Mouse (Mus musculus): ENCODE data around the gene Sox18. TPM values are rescaled to one million over a fixed set of nuclear protein-coding genes. Genes with fewer than 3 reads are reported as not detected.
A peak's percentile ranks its signal among the peaks of the same experiment; 100 is the strongest.

Gene Sox18
- polyA plus RNA-seq, 1 experiment from 2014 or later = 15.9 TPM

GRCm38 (mm10) chr2:181657441-181657840, 14.0 kb downstream of the Sox18 start:
- Histone ChIP-seq H3K27me3 (ENCODE audit: control insufficient read depth, insufficient read depth, low read length) (no peaks in the 10 kb centered on the region), H3K27ac (replicated peaks; ENCODE audit: low read depth, low read length) (no peak overlapping the region), H3K36me3 (replicated peaks; ENCODE audit: control insufficient read depth, insufficient read depth, low read depth, low read length) (peaks cover 5% of the 10 kb centered on the region), H3K4me3 (ENCODE audit: low read depth, low read length) (no peak overlapping the region), H3K9ac (replicated peaks; ENCODE audit: low read length) (no peak overlapping the region), H3K4me1 (ENCODE audit: control insufficient read depth, insufficient read depth, low read length) (no peaks in the 10 kb centered on the region), H3K4me2 (ENCODE audit: low read depth, low read length) (no peak overlapping the region), H3K9me3 (replicated peaks; ENCODE audit: control insufficient read depth, low read length) (no peaks in the 10 kb centered on the region)
- ATAC-seq (replicated peaks; ENCODE audit: insufficient number of reproducible peaks, low FRiP score, low TSS enrichment, low read depth) = no peak
- WGBS = 60% methylated on average over 2 of the region's 2 CpGs
- DNase-seq (ENCODE audit: low spot score) = no peak

GRCm38 (mm10) chr2:181656734-181657133, 14.7 kb downstream of the Sox18 start, which contains the start of gene Gm29797:
Gene Gm29797, plus strand, starts transcription at chr2:181657034.
- no peak within 1 kb of the TSS for H3K4me3 ChIP-seq (ENCODE audit: low read depth, low read length)
- H3K9ac ChIP-seq (replicated peaks; ENCODE audit: low read length) = no peak within 1 kb of the TSS
- no peak for DNase-seq (ENCODE audit: low spot score)
- ATAC-seq (replicated peaks; ENCODE audit: insufficient number of reproducible peaks, low FRiP score, low TSS enrichment, low read depth) = no peak
- H3K27ac ChIP-seq (replicated peaks; ENCODE audit: low read depth, low read length) = no peak within 1 kb of the TSS
- no peak within 1 kb of the TSS for H3K4me2 ChIP-seq (ENCODE audit: low read depth, low read length)
- no peaks in the 10 kb centered on the region for H3K4me1 ChIP-seq (ENCODE audit: control insufficient read depth, insufficient read depth, low read length)
- WGBS = 58% methylated on average over 3 of the region's 3 CpGs
- no peaks in the 10 kb centered on the region for H3K9me3 ChIP-seq (replicated peaks; ENCODE audit: control insufficient read depth, low read length)
- H3K27me3 ChIP-seq (ENCODE audit: control insufficient read depth, insufficient read depth, low read length) = no peaks in the 10 kb centered on the region
- peaks cover 5% of the 10 kb centered on the region for H3K36me3 ChIP-seq (replicated peaks; ENCODE audit: control insufficient read depth, insufficient read depth, low read depth, low read length)

GRCm38 (mm10) chr2:181653523-181653922, 17.9 kb downstream of the Sox18 start:
- DNase-seq (ENCODE audit: low spot score) = no peak
- no peaks in the 10 kb centered on the region for H3K27me3 ChIP-seq (ENCODE audit: control insufficient read depth, insufficient read depth, low read length)
- no peaks in the 10 kb centered on the region for H3K4me1 ChIP-seq (ENCODE audit: control insufficient read depth, insufficient read depth, low read length)
- 74% methylated on average over 1 of the region's 1 CpGs for WGBS
- no peaks in the 10 kb centered on the region for H3K9me3 ChIP-seq (replicated peaks; ENCODE audit: control insufficient read depth, low read length)
- no peak overlapping the region for H3K9ac ChIP-seq (replicated peaks; ENCODE audit: low read length)
- ATAC-seq (replicated peaks; ENCODE audit: insufficient number of reproducible peaks, low FRiP score, low TSS enrichment, low read depth) = no peak
- H3K4me3 ChIP-seq (ENCODE audit: low read depth, low read length) = no peak overlapping the region
- H3K27ac ChIP-seq (replicated peaks; ENCODE audit: low read depth, low read length) = no peak overlapping the region
- H3K4me2 ChIP-seq (ENCODE audit: low read depth, low read length) = no peak overlapping the region
- H3K36me3 ChIP-seq (replicated peaks; ENCODE audit: control insufficient read depth, insufficient read depth, low read depth, low read length) = peaks cover 13% of the 10 kb centered on the region

GRCm38 (mm10) chr2:181653065-181653464, 18.4 kb downstream of the Sox18 start:
- Histone ChIP-seq H3K9ac (replicated peaks; ENCODE audit: low read length) (no peak overlapping the region), H3K27ac (replicated peaks; ENCODE audit: low read depth, low read length) (no peak overlapping the region), H3K27me3 (ENCODE audit: control insufficient read depth, insufficient read depth, low read length) (no peaks in the 10 kb centered on the region), H3K4me2 (ENCODE audit: low read depth, low read length) (no peak overlapping the region), H3K9me3 (replicated peaks; ENCODE audit: control insufficient read depth, low read length) (no peaks in the 10 kb centered on the region), H3K4me1 (ENCODE audit: control insufficient read depth, insufficient read depth, low read length) (no peaks in the 10 kb centered on the region), H3K36me3 (replicated peaks; ENCODE audit: control insufficient read depth, insufficient read depth, low read depth, low read length) (peaks cover 17% of the 10 kb centered on the region), H3K4me3 (ENCODE audit: low read depth, low read length) (no peak overlapping the region)
- DNase-seq (ENCODE audit: low spot score) (no peak), ATAC-seq (replicated peaks; ENCODE audit: insufficient number of reproducible peaks, low FRiP score, low TSS enrichment, low read depth) (no peak)

GRCm38 (mm10) chr2:181648926-181649325, 22.5 kb downstream of the Sox18 start:
- no peaks in the 10 kb centered on the region for H3K27me3 ChIP-seq (ENCODE audit: control insufficient read depth, insufficient read depth, low read length)
- WGBS = 87% methylated on average over 10 of the region's 10 CpGs
- H3K36me3 ChIP-seq (replicated peaks; ENCODE audit: control insufficient read depth, insufficient read depth, low read depth, low read length) = peaks cover 12% of the 10 kb centered on the region
- no peak for ATAC-seq (replicated peaks; ENCODE audit: insufficient number of reproducible peaks, low FRiP score, low TSS enrichment, low read depth)
- no peak overlapping the region for H3K9ac ChIP-seq (replicated peaks; ENCODE audit: low read length)
- no peaks in the 10 kb centered on the region for H3K9me3 ChIP-seq (replicated peaks; ENCODE audit: control insufficient read depth, low read length)
- H3K4me1 ChIP-seq (ENCODE audit: control insufficient read depth, insufficient read depth, low read length) = no peaks in the 10 kb centered on the region
- no peak overlapping the region for H3K27ac ChIP-seq (replicated peaks; ENCODE audit: low read depth, low read length)
- no peak overlapping the region for H3K4me3 ChIP-seq (ENCODE audit: low read depth, low read length)
- no peak overlapping the region for H3K4me2 ChIP-seq (ENCODE audit: low read depth, low read length)
- DNase-seq (ENCODE audit: low spot score) = no peak

GRCm38 (mm10) chr2:181646626-181647472, 24.6 kb downstream of the Sox18 start:
- Histone ChIP-seq H3K36me3 (replicated peaks; ENCODE audit: control insufficient read depth, insufficient read depth, low read depth, low read length) (peaks cover 12% of the 10 kb centered on the region), H3K9ac (replicated peaks; ENCODE audit: low read length) (no peak overlapping the region), H3K4me2 (ENCODE audit: low read depth, low read length) (no peak overlapping the region), H3K4me1 (ENCODE audit: control insufficient read depth, insufficient read depth, low read length) (no peaks in the 10 kb centered on the region), H3K27ac (replicated peaks; ENCODE audit: low read depth, low read length) (no peak overlapping the region), H3K9me3 (replicated peaks; ENCODE audit: control insufficient read depth, low read length) (no peaks in the 10 kb centered on the region), H3K4me3 (ENCODE audit: low read depth, low read length) (no peak overlapping the region), H3K27me3 (ENCODE audit: control insufficient read depth, insufficient read depth, low read length) (no peaks in the 10 kb centered on the region)
- WGBS = 93% methylated on average over 6 of the region's 6 CpGs
- ATAC-seq (replicated peaks; ENCODE audit: insufficient number of reproducible peaks, low FRiP score, low TSS enrichment, low read depth) = no peak
- no peak for DNase-seq (ENCODE audit: low spot score)

GRCm38 (mm10) chr2:181645666-181646065, 25.8 kb downstream of the Sox18 start:
- no peaks in the 10 kb centered on the region for H3K27me3 ChIP-seq (ENCODE audit: control insufficient read depth, insufficient read depth, low read length)
- ATAC-seq (replicated peaks; ENCODE audit: insufficient number of reproducible peaks, low FRiP score, low TSS enrichment, low read depth) (no peak), DNase-seq (ENCODE audit: low spot score) (peak; percentile 31)
- no peaks in the 10 kb centered on the region for H3K9me3 ChIP-seq (replicated peaks; ENCODE audit: control insufficient read depth, low read length)
- no peak overlapping the region for H3K27ac ChIP-seq (replicated peaks; ENCODE audit: low read depth, low read length)
- no peaks in the 10 kb centered on the region for H3K4me1 ChIP-seq (ENCODE audit: control insufficient read depth, insufficient read depth, low read length)
- no peak overlapping the region for H3K4me3 ChIP-seq (ENCODE audit: low read depth, low read length)
- no peak overlapping the region for H3K9ac ChIP-seq (replicated peaks; ENCODE audit: low read length)
- no peak overlapping the region for H3K4me2 ChIP-seq (ENCODE audit: low read depth, low read length)
- 75% methylated on average over 3 of the region's 3 CpGs for WGBS
- peaks cover 12% of the 10 kb centered on the region for H3K36me3 ChIP-seq (replicated peaks; ENCODE audit: control insufficient read depth, insufficient read depth, low read depth, low read length)

GRCm38 (mm10) chr2:181644361-181644760, 27.1 kb downstream of the Sox18 start:
- H3K4me1 ChIP-seq (ENCODE audit: control insufficient read depth, insufficient read depth, low read length) = no peaks in the 10 kb centered on the region
- peak; percentile 65 for DNase-seq (ENCODE audit: low spot score)
- H3K9ac ChIP-seq (replicated peaks; ENCODE audit: low read length) = no peak overlapping the region
- peaks cover 10% of the 10 kb centered on the region for H3K36me3 ChIP-seq (replicated peaks; ENCODE audit: control insufficient read depth, insufficient read depth, low read depth, low read length)
- no peaks in the 10 kb centered on the region for H3K27me3 ChIP-seq (ENCODE audit: control insufficient read depth, insufficient read depth, low read length)
- 90% methylated on average over 2 of the region's 2 CpGs for whole genome bisulfite sequencing
- no peaks in the 10 kb centered on the region for H3K9me3 ChIP-seq (replicated peaks; ENCODE audit: control insufficient read depth, low read length)
- no peak overlapping the region for H3K27ac ChIP-seq (replicated peaks; ENCODE audit: low read depth, low read length)
- H3K4me3 ChIP-seq (ENCODE audit: low read depth, low read length) = no peak overlapping the region
- no peak overlapping the region for H3K4me2 ChIP-seq (ENCODE audit: low read depth, low read length)
- peak; percentile 49; the same call in 1 of the 2 replicates for ATAC-seq (replicated peaks; ENCODE audit: insufficient number of reproducible peaks, low FRiP score, low TSS enrichment, low read depth)
